Mouse (Mus musculus) CH12.LX (cell line): ENCODE results near the gene Eml6.

Source experiments
- CHD2 ChIP-seq: IDR thresholded peaks from 2 replicates; pipeline ENCODE4 v1.6.1; 2011; ENCODE audit warnings: low read length, improper control_type of control experiment
- CTCF ChIP-seq, 2 experiments: IDR thresholded peaks in 1 of 2; conservative IDR thresholded peaks in 1 of 2; 2 replicates each; pipeline ENCODE4 v1.5.1; 2011 to 2012; ENCODE audit warnings: low read depth in 2 of 2, low read length in 2 of 2, improper control_type of control experiment in 1 of 2, inconsistent platforms in 1 of 2, mild to moderate bottlenecking in 1 of 2, moderate library complexity in 1 of 2
- HCFC1 ChIP-seq: IDR thresholded peaks from 2 replicates; pipeline ENCODE4 v1.6.1; 2012; ENCODE audit warnings: low read depth, mild to moderate bottlenecking, inconsistent platforms, low read length, improper control_type of control experiment
- MAFK ChIP-seq: IDR thresholded peaks from 2 replicates; pipeline ENCODE4 v1.6.1; 2011; ENCODE audit warnings: low read length, improper control_type of control experiment; ENCODE audit not compliant: insufficient replicate concordance
- MAX ChIP-seq: IDR thresholded peaks from 2 replicates; pipeline ENCODE4 v1.6.1; 2011; ENCODE audit warnings: low read length, improper control_type of control experiment
- PAX5 ChIP-seq: IDR thresholded peaks from 2 replicates; pipeline ENCODE4 v1.6.1; 2012; ENCODE audit warnings: low read length, inconsistent platforms, mixed read lengths
- POLR2A ChIP-seq: IDR thresholded peaks from 2 replicates; pipeline ENCODE4 v1.6.1; 2011; ENCODE audit warnings: low read depth, mild to moderate bottlenecking, improper control_type of control experiment, low read length
- SIN3A ChIP-seq: IDR thresholded peaks from 2 replicates; pipeline ENCODE4 v1.6.1; 2012; ENCODE audit warnings: low read length, improper control_type of control experiment, inconsistent platforms
- SMC3 ChIP-seq: IDR thresholded peaks from 2 replicates; pipeline ENCODE4 v1.6.1; 2011; ENCODE audit warnings: low read depth, low read length, improper control_type of control experiment
- TBP ChIP-seq: conservative IDR thresholded peaks from 2 replicates; pipeline ENCODE4 v1.6.1; 2011; ENCODE audit warnings: low read depth, low read length, improper control_type of control experiment
- USF2 ChIP-seq: conservative IDR thresholded peaks from 2 replicates; pipeline ENCODE4 v1.6.1; 2011; ENCODE audit warnings: low read depth, low read length, improper control_type of control experiment
- ZC3H11A ChIP-seq: IDR thresholded peaks from 2 replicates; pipeline ENCODE4 v1.6.1; 2012; ENCODE audit warnings: low read depth, mild to moderate bottlenecking, inconsistent platforms, low read length, improper control_type of control experiment
- ZMIZ1 ChIP-seq: IDR thresholded peaks from 2 replicates; pipeline ENCODE4 v1.6.1; 2012; ENCODE audit warnings: low read depth, mild to moderate bottlenecking, inconsistent platforms, low read length, improper control_type of control experiment

DNA sequence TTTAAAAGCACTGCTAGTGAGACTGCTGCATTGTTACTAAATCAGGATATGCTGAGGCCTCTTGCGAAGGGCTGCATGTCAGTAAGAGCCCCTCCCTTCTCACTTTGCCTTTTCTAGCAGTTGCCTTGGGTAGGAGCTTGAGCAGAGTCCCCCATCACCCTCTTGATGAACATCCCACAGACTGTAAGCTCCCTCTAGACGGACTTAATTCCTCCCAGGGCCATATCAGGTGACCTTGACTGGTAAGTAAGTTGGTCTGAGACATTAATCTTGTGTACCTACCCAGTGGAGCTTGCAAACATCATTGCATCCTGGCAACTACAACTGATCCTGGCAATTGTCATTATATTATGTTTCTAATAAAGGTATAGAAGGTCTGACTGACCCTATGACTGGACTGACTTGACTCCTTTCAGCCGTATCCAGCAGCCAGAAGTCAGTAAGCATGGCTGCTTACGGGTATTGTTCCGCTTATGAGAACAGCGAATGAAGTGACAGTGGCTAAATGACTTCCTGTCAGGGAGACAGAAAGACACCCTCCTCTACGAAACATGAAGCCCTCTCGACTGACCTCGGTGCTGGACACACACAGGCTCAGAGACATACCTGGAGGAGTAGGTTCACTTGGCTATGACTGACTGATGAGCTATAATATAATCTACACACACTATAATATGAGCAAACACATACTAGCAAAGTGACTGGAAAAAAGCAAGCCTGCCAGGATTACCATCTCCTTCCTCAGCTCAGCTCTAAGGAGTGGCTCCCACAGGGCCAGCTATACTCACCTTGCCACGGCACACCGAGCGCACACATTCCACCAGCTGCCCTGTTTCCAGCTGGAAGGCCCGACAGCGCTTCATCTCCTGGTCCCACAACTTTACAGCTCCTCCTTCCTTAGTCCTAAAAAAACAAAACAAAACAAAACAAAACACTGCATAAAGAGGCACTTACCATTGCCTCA, 273.9 kb downstream of the Eml6 start:
- TF ChIP-seq POLR2A (no peak), TBP (no peak), CTCF (conservative IDR thresholded peaks at IDR 0.05 in 1 of 2, IDR thresholded peaks at IDR 0.05 in 1 of 2; ENCODE audit: low read depth in 2 of 2, low read length in 2 of 2) (no peak), ZC3H11A (no peak), SIN3A (no peak), PAX5 (no peak), ZMIZ1 (no peak), SMC3 (no peak), CHD2 (no peak), HCFC1 (no peak), MAX (no peak), MAFK (no peak), USF2 (no peak)
